Mouse (Mus musculus) stomach, postnatal 0 days (tissue): ENCODE measurements around the gene Ripk1.

Experiments used
- CTCF ChIP-seq: IDR thresholded peaks from 2 replicates; pipeline ENCODE4 v1.5.1; 2016; ENCODE audit warnings: antibody characterized with exemption, low read depth, mild to moderate bottlenecking, moderate library complexity
- EP300 ChIP-seq: optimal IDR thresholded peaks from 2 replicates; pipeline ENCODE3; 2016; ENCODE audit warnings: antibody characterized with exemption

GRCm38 (mm10) chr13:33995197-33995596, 7.0 kb upstream of the Ripk1 start:
- peak; percentile 93 for TF ChIP-seq CTCF
- no peak for TF ChIP-seq EP300
